Mouse (Mus musculus) lung, postnatal 0 days (tissue): Measurements from ENCODE around the gene Stard3. TPM values are rescaled to one million over a fixed set of nuclear protein-coding genes. Genes with fewer than 3 reads are reported as not detected.
"Not testable (repeated sequence)": the region's sequence is repeated elsewhere in the genome, so short reads cannot be mapped to it uniquely, and the experiment has no call there.

Experiments used
- ATAC-seq: fragments of 200-750 bp; cut with Nextera tagmentation; 2 replicates; pipeline ENCODE4 v1.8.0; 2017; ENCODE audit warnings: moderate library complexity
- DNase-seq: peaks from one replicate; pipeline ENCODE4 v3.0.0-alpha.2; 2016; ENCODE audit warnings: low spot score
- H3K27ac ChIP-seq: fragments of 300-500 bp; sonication (generic); 2 replicates; pipeline ENCODE4 v1.5.1; 2014; ENCODE audit warnings: antibody characterized with exemption, mild to moderate bottlenecking, low read length, mixed read lengths
- H3K27me3 ChIP-seq: fragments of 300-500 bp; sonication (generic); replicated peaks from 2 replicates; pipeline ENCODE4 v1.6.1; 2014; ENCODE audit warnings: low read length, mixed read lengths; ENCODE audit not compliant: insufficient read depth
- H3K36me3 ChIP-seq: fragments of 300-500 bp; sonication (generic); 2 replicates; pipeline ENCODE4 v1.6.1; 2014; ENCODE audit warnings: low read length, mixed read lengths; ENCODE audit not compliant: insufficient read depth
- H3K4me1 ChIP-seq: fragments of 300-500 bp; sonication (generic); 2 replicates; pipeline ENCODE4 v1.6.1; 2014; ENCODE audit warnings: antibody characterized with exemption, low read depth, low read length, mixed read lengths; ENCODE audit not compliant: insufficient read depth
- H3K4me2 ChIP-seq: fragments of 300-500 bp; sonication (generic); replicated peaks from 2 replicates; pipeline ENCODE4 v1.6.1; 2014; ENCODE audit warnings: low read depth, mild to moderate bottlenecking, low read length, moderate library complexity, mixed read lengths
- H3K4me3 ChIP-seq: fragments of 300-500 bp; sonication (generic); 2 replicates; pipeline ENCODE4 v1.5.1; 2014; ENCODE audit warnings: low read depth, low read length
- H3K9ac ChIP-seq: fragments of 300-500 bp; sonication (generic); replicated peaks from 2 replicates; pipeline ENCODE4 v1.6.1; 2014; ENCODE audit warnings: low read depth, mild to moderate bottlenecking
- H3K9me3 ChIP-seq: fragments of 300-500 bp; sonication (generic); 2 replicates; pipeline ENCODE4 v1.6.1; 2016; ENCODE audit warnings: low read length, mixed read lengths
- CTCF ChIP-seq: IDR thresholded peaks from 2 replicates; pipeline ENCODE4 v1.5.1; 2016; ENCODE audit warnings: antibody characterized with exemption, mild to moderate bottlenecking
- EP300 ChIP-seq: IDR thresholded peaks from 2 replicates; pipeline ENCODE4 v1.6.1; 2016; ENCODE audit warnings: antibody characterized with exemption, mild to moderate bottlenecking, control low read depth
- WGBS: fragments of 180-500 bp; shearing (Covaris S2); extraction: QIAGEN DNeasy Blood & Tissue Kit; methylation state at CpG from one replicate; pipeline ENCODE4 v1.1.7; 2014; 5-methylcytosine and 5-hydroxymethylcytosine counted together
- polyA plus RNA-seq: library from polyadenylated mRNA; unstranded; fragments of >200 nt; fragmentation: Nextera tagmentation; extraction: Ambion mirVana; gene quantifications from 2 replicates; pipeline ENCODE4 v1.2.1, GENCODE M21; 2015

The Stard3 gene
- polyA plus RNA-seq, 1 experiment from 2014 or later = 73.1 TPM

DNA sequence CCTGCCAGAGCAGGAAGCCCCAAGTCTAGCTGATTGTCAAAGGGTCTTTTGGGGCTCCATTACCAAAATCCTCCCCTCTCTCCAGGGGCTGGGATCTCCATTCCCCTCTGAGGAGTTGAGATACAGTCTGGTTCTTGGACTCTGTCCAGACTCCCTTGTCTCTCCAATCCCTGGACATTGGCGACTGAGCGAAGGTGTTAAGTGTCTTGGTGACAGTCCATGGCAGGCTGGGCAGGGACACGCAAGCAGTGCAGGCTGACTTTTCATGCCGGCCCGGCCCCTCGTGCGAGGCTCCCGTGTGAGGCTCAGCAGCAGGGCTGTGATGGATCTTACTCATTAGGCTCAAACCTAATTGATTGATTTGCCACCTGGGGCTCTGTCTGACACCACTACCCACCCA is 16.1 kb downstream of the Stard3 start:
- Histone ChIP-seq H3K36me3 (peaks cover 40% of the 10 kb centered on the region), H3K4me3 (no peak overlapping the region), H3K27ac (no peak overlapping the region), H3K27me3 (no peaks in the 10 kb centered on the region), H3K9me3 (no peaks in the 10 kb centered on the region), H3K9ac (no peak overlapping the region), H3K4me1 (0 out of 2 replicates have a peak, but pooled peaks cover 2% of the 10 kb centered on the region), H3K4me2 (no peak overlapping the region)
- 57% methylated on average over 8 of the region's 8 CpGs for WGBS
- ATAC-seq (no peak), DNase-seq (no peak)
- no peak for TF ChIP-seq CTCF
- no peak for TF ChIP-seq EP300

DNA sequence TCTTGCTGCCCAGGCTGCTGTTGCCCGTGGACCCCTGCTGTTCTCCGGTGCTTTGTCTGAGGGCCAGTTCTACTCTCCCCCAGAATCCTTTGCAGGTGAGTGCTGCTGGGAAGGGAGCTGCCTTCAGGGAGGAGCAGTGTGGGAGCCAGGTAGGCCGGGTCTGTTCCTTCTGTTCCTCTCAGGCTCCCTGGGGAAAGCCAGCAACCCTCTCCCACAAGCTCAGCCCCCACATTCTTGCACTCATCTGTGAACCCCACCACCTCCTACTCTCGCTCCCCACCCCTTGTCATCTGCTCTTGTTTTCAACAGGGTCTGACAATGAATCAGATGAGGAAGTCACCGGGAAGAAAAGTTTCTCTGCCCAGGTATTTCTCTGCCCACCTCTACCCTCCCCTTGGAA is 18.6 kb downstream of the Stard3 start:
- WGBS = 77% methylated on average over 5 of the region's 5 CpGs
- Histone ChIP-seq H3K27ac (no peak overlapping the region), H3K9ac (no peak overlapping the region), H3K4me2 (no peak overlapping the region), H3K27me3 (no peaks in the 10 kb centered on the region), H3K36me3 (peaks cover 46% of the 10 kb centered on the region), H3K4me3 (no peak overlapping the region), H3K4me1 (no peaks in the 10 kb centered on the region), H3K9me3 (no peaks in the 10 kb centered on the region)
- ATAC-seq (no peak), DNase-seq (no peak)
- TF ChIP-seq EP300 (no peak), CTCF (no peak)

DNA sequence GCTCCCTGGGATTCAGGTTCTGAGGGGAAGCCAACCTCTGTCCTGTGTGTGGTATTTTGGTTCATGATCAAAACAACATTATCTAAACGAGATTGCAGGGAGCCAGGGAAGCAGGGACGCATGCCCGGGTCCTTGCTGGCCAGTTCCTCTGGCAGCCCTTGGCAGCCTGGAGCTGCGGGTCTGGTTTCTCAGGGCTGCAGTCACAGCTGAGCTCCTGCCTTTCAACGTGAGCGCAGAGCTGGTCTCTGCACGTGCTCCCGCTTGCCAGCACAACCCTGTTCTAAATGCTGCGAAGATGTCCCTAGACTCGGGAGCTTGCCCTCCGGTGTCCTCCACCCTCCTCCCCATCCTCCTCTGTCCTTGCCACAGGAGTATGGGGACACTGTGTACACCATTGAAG is 19.6 kb downstream of the Stard3 start:
- 79% methylated on average over 11 of the region's 11 CpGs for WGBS
- Histone ChIP-seq H3K4me3 (no peak overlapping the region), H3K4me1 (no peaks in the 10 kb centered on the region), H3K27ac (no peak overlapping the region), H3K27me3 (no peaks in the 10 kb centered on the region), H3K36me3 (peaks cover 46% of the 10 kb centered on the region), H3K9ac (no peak overlapping the region), H3K9me3 (no peaks in the 10 kb centered on the region), H3K4me2 (no peak overlapping the region)
- TF ChIP-seq EP300 = no peak
- no peak for TF ChIP-seq CTCF
- no peak for DNase-seq
- no peak for ATAC-seq

DNA sequence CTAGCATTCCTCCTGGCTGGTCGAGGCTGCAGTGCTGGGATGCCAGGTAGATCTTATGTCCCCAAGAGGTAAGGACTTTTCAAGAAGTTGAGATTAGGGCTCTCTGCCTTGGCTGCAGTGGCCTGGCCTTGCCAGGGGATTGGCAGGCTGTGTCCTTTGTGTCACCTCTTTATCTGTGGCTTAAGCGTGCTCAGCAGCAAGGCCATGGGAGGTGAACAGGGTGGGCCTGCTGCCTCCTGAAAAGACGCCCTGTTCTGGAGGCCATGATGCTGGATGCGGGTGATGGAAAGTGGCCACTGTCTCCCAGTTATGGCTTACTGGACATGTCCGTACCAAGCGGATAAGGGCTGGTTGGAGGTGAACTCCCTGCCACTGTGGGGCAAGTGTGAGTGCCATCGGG is 21.2 kb downstream of the Stard3 start:
- H3K4me1 ChIP-seq = no peaks in the 10 kb centered on the region
- H3K27me3 ChIP-seq = no peaks in the 10 kb centered on the region
- H3K9me3 ChIP-seq = no peaks in the 10 kb centered on the region
- no peak overlapping the region for H3K9ac ChIP-seq
- peaks cover 46% of the 10 kb centered on the region for H3K36me3 ChIP-seq
- TF ChIP-seq EP300 (no peak), CTCF (no peak)
- no peak overlapping the region for H3K4me2 ChIP-seq
- 68% methylated on average over 7 of the region's 7 CpGs for WGBS
- no peak overlapping the region for H3K27ac ChIP-seq
- no peak overlapping the region for H3K4me3 ChIP-seq
- ATAC-seq = peak; percentile 45; the same call in 1 of the 2 replicates
- no peak for DNase-seq

DNA sequence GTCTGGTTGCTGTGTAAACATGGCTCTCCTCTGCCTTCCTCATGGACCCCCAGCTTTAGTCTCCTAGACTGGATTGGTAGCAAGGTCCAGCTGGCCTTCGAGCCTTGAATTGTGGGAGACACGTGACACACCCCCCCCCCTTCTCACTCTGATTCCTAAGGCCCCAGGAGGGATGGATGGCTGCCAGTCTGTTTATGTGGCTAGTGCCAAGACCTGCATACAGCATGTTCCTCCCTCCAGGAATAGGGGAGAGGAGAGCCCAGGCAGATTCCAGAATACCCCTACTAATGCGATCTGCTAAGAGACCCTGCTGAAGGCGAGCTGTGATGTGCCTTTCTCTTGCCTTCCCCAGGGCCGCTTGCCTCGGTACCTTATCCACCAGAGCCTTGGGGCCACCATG is 21.9 kb downstream of the Stard3 start:
- H3K9me3 ChIP-seq = no peaks in the 10 kb centered on the region
- no peak overlapping the region for H3K9ac ChIP-seq
- no peak for DNase-seq
- H3K4me3 ChIP-seq = no peak overlapping the region
- 72% methylated on average over 6 of the region's 6 CpGs for WGBS
- no peak overlapping the region for H3K27ac ChIP-seq
- peaks cover 43% of the 10 kb centered on the region for H3K36me3 ChIP-seq
- no peak overlapping the region for H3K4me2 ChIP-seq
- no peaks in the 10 kb centered on the region for H3K27me3 ChIP-seq
- TF ChIP-seq EP300 (no peak), CTCF (no peak)
- no peaks in the 10 kb centered on the region for H3K4me1 ChIP-seq
- no peak for ATAC-seq

DNA sequence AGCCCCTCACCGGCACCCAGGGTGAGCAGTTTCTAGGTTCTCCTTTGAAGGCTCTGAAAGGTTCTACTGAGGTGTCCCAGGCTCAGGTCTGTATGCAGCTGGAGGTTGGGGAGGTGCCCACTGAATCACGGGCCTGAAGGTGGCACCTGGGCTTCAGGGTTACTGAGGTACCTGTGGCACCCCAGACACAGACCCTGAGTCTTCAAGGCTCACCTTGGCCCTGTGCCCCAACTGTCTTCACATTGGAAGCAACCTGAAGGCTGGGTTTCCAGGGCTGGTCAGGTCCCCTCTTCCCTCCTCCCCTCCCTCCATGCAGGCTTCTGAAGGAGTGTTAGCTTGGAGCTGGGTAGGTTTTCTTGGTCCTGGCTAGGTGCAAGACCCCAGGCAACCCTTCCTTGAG is 23.5 kb downstream of the Stard3 start:
- DNase-seq = no peak
- H3K4me2 ChIP-seq = no peak overlapping the region
- ATAC-seq = no peak
- TF ChIP-seq EP300 (no peak), CTCF (no peak)
- peaks cover 1% of the 10 kb centered on the region; the same call in 1 of the 2 replicates for H3K27me3 ChIP-seq
- H3K4me1 ChIP-seq = no peaks in the 10 kb centered on the region
- peaks cover 28% of the 10 kb centered on the region for H3K36me3 ChIP-seq
- H3K9me3 ChIP-seq = no peaks in the 10 kb centered on the region
- no peak overlapping the region for H3K4me3 ChIP-seq
- no peak overlapping the region for H3K9ac ChIP-seq
- 88% methylated on average over 2 of the region's 2 CpGs for WGBS
- no peak overlapping the region for H3K27ac ChIP-seq

DNA sequence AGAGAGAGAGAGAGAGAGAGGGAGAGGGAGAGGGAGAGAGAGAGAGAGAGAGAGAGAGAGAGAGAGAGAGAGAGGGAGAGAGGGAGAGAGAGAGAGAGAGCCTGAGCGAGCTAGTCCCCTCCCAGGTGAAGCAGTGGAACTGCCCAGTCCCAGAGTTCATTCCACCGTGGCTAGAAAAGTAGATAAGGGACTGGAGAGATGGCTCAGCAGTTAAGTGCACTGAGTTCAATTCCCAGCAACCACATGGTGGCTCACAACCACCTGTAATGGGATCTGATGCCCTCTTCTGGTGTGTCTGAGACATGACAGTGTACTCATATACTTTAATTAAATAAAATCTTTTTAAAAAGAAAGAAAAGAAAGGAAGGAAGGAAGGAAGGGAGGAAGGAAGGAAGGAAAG is 24.2 kb downstream of the Stard3 start:
- 20% methylated on average over 2 of the region's 2 CpGs for WGBS
- not testable (repeated sequence) for H3K27me3 ChIP-seq, H3K4me2 ChIP-seq, H3K9me3 ChIP-seq, H3K4me1 ChIP-seq, H3K27ac ChIP-seq, DNase-seq, H3K9ac ChIP-seq, H3K4me3 ChIP-seq, ATAC-seq
- H3K36me3 ChIP-seq = peaks cover 20% of the 10 kb centered on the region
